Mouse (Mus musculus) T-helper 17 cell (primary cell): ENCODE measurements around the gene Rbbp4.

Experiments used
- in situ Hi-C, 2 experiments: fragments of 300-600 bp; cut with MboI, MseI; formaldehyde crosslinking; loops; 1 replicate in 1 of 2; 2 replicates in 1 of 2; pipeline ENCODE4 v1.15.1; 2025; ENCODE audit warnings: high pct_unique_total_duplicates in 2 of 2

Gene Rbbp4

GRCm38 (mm10) chr4:129299121-129299520 is 36.0 kb downstream of the Rbbp4 start:
- in situ Hi-C loops = no loop called here

- in situ Hi-C loops = no loop called here
Measured at GRCm38 (mm10) chr4:129297724-129298123, 37.4 kb downstream of the Rbbp4 start.

GRCm38 (mm10) chr4:129296066-129296465 is 39.1 kb downstream of the Rbbp4 start:
- in situ Hi-C loops = no loop called here

- in situ Hi-C loops = no loop called here
Measured at GRCm38 (mm10) chr4:129295188-129295587, 40.0 kb downstream of the Rbbp4 start.

- in situ Hi-C loops = no loop called here
Measured at GRCm38 (mm10) chr4:129293702-129294101, 41.5 kb downstream of the Rbbp4 start.

GRCm38 (mm10) chr4:129292831-129293230 is 42.3 kb downstream of the Rbbp4 start:
- in situ Hi-C loops = no loop called here

GRCm38 (mm10) chr4:129289671-129290070 is 45.5 kb downstream of the Rbbp4 start:
- in situ Hi-C loops = loop anchor here in 1 of 2 experiments (10.0 kb wide), 1 partner anchor 1265 kb away; no protein-coding TSS in a partner anchor

- in situ Hi-C loops = loop anchor here in 1 of 2 experiments (10.0 kb wide), 1 partner anchor 1267 kb away; no protein-coding TSS in a partner anchor
Measured at GRCm38 (mm10) chr4:129288067-129288466, 47.1 kb downstream of the Rbbp4 start.

- in situ Hi-C loops = loop anchor here in 1 of 2 experiments (10.0 kb wide), 1 partner anchor 1267 kb away; no protein-coding TSS in a partner anchor
Measured at GRCm38 (mm10) chr4:129287472-129287981, 47.6 kb downstream of the Rbbp4 start, which contains the start of gene Sync. Sync (plus strand) TSS chr4:129287617.

GRCm38 (mm10) chr4:129286683-129287471 is 48.3 kb downstream of the Rbbp4 start:
- in situ Hi-C loops = loop anchor here in 1 of 2 experiments (10.0 kb wide), 1 partner anchor 1268 kb away; no protein-coding TSS in a partner anchor

- in situ Hi-C loops = loop anchor here in 1 of 2 experiments (10.0 kb wide), 1 partner anchor 1269 kb away; no protein-coding TSS in a partner anchor
Measured at GRCm38 (mm10) chr4:129286001-129286682, 49.0 kb downstream of the Rbbp4 start.

- in situ Hi-C loops = loop anchor here in 1 of 2 experiments (10.0 kb wide), 1 partner anchor 1270 kb away; no protein-coding TSS in a partner anchor
Measured at GRCm38 (mm10) chr4:129284685-129285084, 50.5 kb downstream of the Rbbp4 start.

- in situ Hi-C loops = loop anchor here in 1 of 2 experiments (10.0 kb wide), 1 partner anchor 1272 kb away; no protein-coding TSS in a partner anchor
Measured at GRCm38 (mm10) chr4:129283226-129283625, 51.9 kb downstream of the Rbbp4 start.

GRCm38 (mm10) chr4:129282786-129283185 is 52.4 kb downstream of the Rbbp4 start:
- in situ Hi-C loops = loop anchor here in 1 of 2 experiments (10.0 kb wide), 1 partner anchor 1272 kb away; no protein-coding TSS in a partner anchor

GRCm38 (mm10) chr4:129276453-129276865 is 58.7 kb downstream of the Rbbp4 start:
- in situ Hi-C loops = loop anchor here (5.0 kb wide), 2 partner anchors 59 to 64 kb away; no protein-coding TSS in a partner anchor

GRCm38 (mm10) chr4:129272756-129273046 is 62.5 kb downstream of the Rbbp4 start:
- in situ Hi-C loops = no loop called here

- in situ Hi-C loops = no loop called here
Measured at GRCm38 (mm10) chr4:129271991-129272755, 63.0 kb downstream of the Rbbp4 start.

GRCm38 (mm10) chr4:129268698-129269097 is 66.5 kb downstream of the Rbbp4 start:
- in situ Hi-C loops = loop anchor here in 1 of 2 experiments (10.0 kb wide), 1 partner anchor 1296 kb away; no protein-coding TSS in a partner anchor

GRCm38 (mm10) chr4:129266821-129267220 is 68.3 kb downstream of the Rbbp4 start:
- in situ Hi-C loops = loop anchor here in 1 of 2 experiments (10.0 kb wide), 1 partner anchor 1298 kb away; no protein-coding TSS in a partner anchor

- in situ Hi-C loops = loop anchor here in 1 of 2 experiments (10.0 kb wide), 1 partner anchor 1299 kb away; no protein-coding TSS in a partner anchor
Measured at GRCm38 (mm10) chr4:129266191-129266590, 69.0 kb downstream of the Rbbp4 start.
